Mouse (Mus musculus): Measurements from ENCODE around the gene Hes2. TPM values are rescaled to one million over a fixed set of nuclear protein-coding genes. Genes with fewer than 3 reads are reported as not detected.

Gene Hes2
- polyA plus RNA-seq, 1 experiment from 2014 or later, result not detected

GRCm38 (mm10) chr4:152185510-152186204 is 27.0 kb downstream of the Hes2 start:
- Histone ChIP-seq H3K4me2 (ENCODE audit: low read depth, low read length) (peak overlapping the region; percentile 26; the same call in 1 of the 2 replicates), H3K27me3 (ENCODE audit: control insufficient read depth, insufficient read depth, low read length) (no peaks in the 10 kb centered on the region), H3K27ac (ENCODE audit: low read depth, low read length) (peak overlapping the region; percentile 53; the same call in 1 of the 2 replicates), H3K4me3 (ENCODE audit: low read depth, low read length) (no peak overlapping the region), H3K9me3 (ENCODE audit: control insufficient read depth, low read length) (no peaks in the 10 kb centered on the region), H3K4me1 (ENCODE audit: control insufficient read depth, insufficient read depth, low read length) (peaks cover 12% of the 10 kb centered on the region), H3K9ac (replicated peaks; ENCODE audit: low read depth, low read length) (peak overlapping the region; percentile 32), H3K36me3 (ENCODE audit: control insufficient read depth, insufficient read depth, low read length) (no peaks in the 10 kb centered on the region)
- 9% methylated on average over 19 of the region's 19 CpGs for WGBS
- peak; percentile 55; the same call in 1 of the 2 replicates for ATAC-seq (ENCODE audit: low read depth)

- 51% methylated on average over 14 of the region's 14 CpGs for WGBS
- Histone ChIP-seq H3K27me3 (ENCODE audit: control insufficient read depth, insufficient read depth, low read length) (no peaks in the 10 kb centered on the region), H3K4me3 (ENCODE audit: low read depth, low read length) (no peak overlapping the region), H3K36me3 (ENCODE audit: control insufficient read depth, insufficient read depth, low read length) (no peaks in the 10 kb centered on the region), H3K4me2 (ENCODE audit: low read depth, low read length) (peak overlapping the region; percentile 26; the same call in 1 of the 2 replicates), H3K27ac (ENCODE audit: low read depth, low read length) (peak overlapping the region; percentile 53; the same call in 1 of the 2 replicates), H3K9me3 (ENCODE audit: control insufficient read depth, low read length) (no peaks in the 10 kb centered on the region), H3K9ac (replicated peaks; ENCODE audit: low read depth, low read length) (peak overlapping the region; percentile 32; the same call in 1 of the 2 replicates), H3K4me1 (ENCODE audit: control insufficient read depth, insufficient read depth, low read length) (peaks cover 12% of the 10 kb centered on the region)
- no peak for ATAC-seq (ENCODE audit: low read depth)
These were observed 27.8 kb downstream of the Hes2 start for GRCm38 (mm10) chr4:152186205-152187082.

- no peaks in the 10 kb centered on the region for H3K27me3 ChIP-seq (ENCODE audit: control insufficient read depth, insufficient read depth, low read length)
- ATAC-seq (ENCODE audit: low read depth), result no peak
- no peak overlapping the region for H3K27ac ChIP-seq (ENCODE audit: low read depth, low read length)
- no peaks in the 10 kb centered on the region for H3K9me3 ChIP-seq (ENCODE audit: control insufficient read depth, low read length)
- H3K4me1 ChIP-seq (ENCODE audit: control insufficient read depth, insufficient read depth, low read length), result peaks cover 12% of the 10 kb centered on the region
- 90% methylated on average over 9 of the region's 9 CpGs for WGBS
- H3K9ac ChIP-seq (replicated peaks; ENCODE audit: low read depth, low read length), result no peak overlapping the region
- no peaks in the 10 kb centered on the region for H3K36me3 ChIP-seq (ENCODE audit: control insufficient read depth, insufficient read depth, low read length)
- no peak overlapping the region for H3K4me2 ChIP-seq (ENCODE audit: low read depth, low read length)
- no peak overlapping the region for H3K4me3 ChIP-seq (ENCODE audit: low read depth, low read length)
These were observed 28.5 kb downstream of the Hes2 start for GRCm38 (mm10) chr4:152187142-152187541.

DNA sequence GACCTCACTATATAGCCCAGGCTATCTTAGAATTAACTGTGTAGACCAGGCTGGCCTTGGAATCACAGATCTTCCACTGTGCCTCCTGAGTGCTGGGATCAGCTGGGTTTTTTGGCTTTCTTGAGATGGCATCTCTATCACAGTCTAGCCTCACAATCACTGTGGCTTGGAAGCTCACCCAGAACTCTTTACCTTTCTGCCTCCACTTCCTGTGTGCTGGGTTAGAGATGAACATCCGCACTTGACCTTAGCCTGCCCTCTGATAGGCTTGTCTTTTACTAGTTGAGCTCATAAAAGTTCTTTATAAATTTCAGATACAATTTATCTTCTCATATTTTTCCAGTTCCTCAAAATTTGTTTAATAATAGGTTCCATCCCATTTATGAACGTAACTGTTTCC is 30.0 kb downstream of the Hes2 start:
- ATAC-seq (ENCODE audit: low read depth), result no peak
- peaks cover 12% of the 10 kb centered on the region for H3K4me1 ChIP-seq (ENCODE audit: control insufficient read depth, insufficient read depth, low read length)
- H3K9ac ChIP-seq (replicated peaks; ENCODE audit: low read depth, low read length), result no peak overlapping the region
- H3K4me2 ChIP-seq (ENCODE audit: low read depth, low read length), result no peak overlapping the region
- 96% methylated on average over 2 of the region's 2 CpGs for WGBS
- no peaks in the 10 kb centered on the region for H3K9me3 ChIP-seq (ENCODE audit: control insufficient read depth, low read length)
- no peak overlapping the region for H3K4me3 ChIP-seq (ENCODE audit: low read depth, low read length)
- H3K36me3 ChIP-seq (ENCODE audit: control insufficient read depth, insufficient read depth, low read length), result no peaks in the 10 kb centered on the region
- no peak overlapping the region for H3K27ac ChIP-seq (ENCODE audit: low read depth, low read length)
- no peaks in the 10 kb centered on the region for H3K27me3 ChIP-seq (ENCODE audit: control insufficient read depth, insufficient read depth, low read length)

- no peaks in the 10 kb centered on the region for H3K27me3 ChIP-seq (ENCODE audit: control insufficient read depth, insufficient read depth, low read length)
- ATAC-seq (ENCODE audit: low read depth), result no peak
- WGBS, result 90% methylated on average over 6 of the region's 6 CpGs
- no peaks in the 10 kb centered on the region for H3K9me3 ChIP-seq (ENCODE audit: control insufficient read depth, low read length)
- H3K27ac ChIP-seq (ENCODE audit: low read depth, low read length), result no peak overlapping the region
- no peak overlapping the region for H3K9ac ChIP-seq (replicated peaks; ENCODE audit: low read depth, low read length)
- no peak overlapping the region for H3K4me3 ChIP-seq (ENCODE audit: low read depth, low read length)
- H3K36me3 ChIP-seq (ENCODE audit: control insufficient read depth, insufficient read depth, low read length), result no peaks in the 10 kb centered on the region
- H3K4me1 ChIP-seq (ENCODE audit: control insufficient read depth, insufficient read depth, low read length), result peaks cover 12% of the 10 kb centered on the region
- H3K4me2 ChIP-seq (ENCODE audit: low read depth, low read length), result no peak overlapping the region
These were observed 30.4 kb downstream of the Hes2 start for GRCm38 (mm10) chr4:152189071-152189470.

DNA sequence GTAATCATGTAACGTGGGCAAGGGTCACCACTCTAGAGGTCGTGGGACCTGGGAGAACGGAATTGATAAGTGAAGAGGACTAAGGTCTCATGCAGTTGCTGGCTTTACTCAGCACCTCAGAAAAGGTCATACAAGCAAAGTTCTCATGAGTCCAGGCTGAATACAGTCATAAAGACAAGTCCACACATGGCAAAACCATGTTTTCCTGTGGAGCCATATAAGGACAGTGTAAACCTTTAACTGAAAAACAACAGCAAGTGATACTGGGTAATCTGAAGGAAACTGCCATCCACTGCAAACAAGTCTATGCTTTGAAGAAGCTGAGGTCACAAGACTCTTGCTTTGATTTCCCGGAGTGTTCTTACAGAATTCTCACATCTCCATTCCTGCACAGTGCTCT is 31.0 kb downstream of the Hes2 start:
- Histone ChIP-seq H3K4me2 (ENCODE audit: low read depth, low read length) (no peak overlapping the region), H3K9me3 (ENCODE audit: control insufficient read depth, low read length) (no peaks in the 10 kb centered on the region), H3K27me3 (ENCODE audit: control insufficient read depth, insufficient read depth, low read length) (no peaks in the 10 kb centered on the region), H3K4me3 (ENCODE audit: low read depth, low read length) (no peak overlapping the region), H3K36me3 (ENCODE audit: control insufficient read depth, insufficient read depth, low read length) (no peaks in the 10 kb centered on the region), H3K9ac (replicated peaks; ENCODE audit: low read depth, low read length) (no peak overlapping the region), H3K27ac (ENCODE audit: low read depth, low read length) (no peak overlapping the region), H3K4me1 (ENCODE audit: control insufficient read depth, insufficient read depth, low read length) (peaks cover 12% of the 10 kb centered on the region)
- ATAC-seq (ENCODE audit: low read depth), result no peak
- 93% methylated on average over 4 of the region's 4 CpGs for WGBS

DNA sequence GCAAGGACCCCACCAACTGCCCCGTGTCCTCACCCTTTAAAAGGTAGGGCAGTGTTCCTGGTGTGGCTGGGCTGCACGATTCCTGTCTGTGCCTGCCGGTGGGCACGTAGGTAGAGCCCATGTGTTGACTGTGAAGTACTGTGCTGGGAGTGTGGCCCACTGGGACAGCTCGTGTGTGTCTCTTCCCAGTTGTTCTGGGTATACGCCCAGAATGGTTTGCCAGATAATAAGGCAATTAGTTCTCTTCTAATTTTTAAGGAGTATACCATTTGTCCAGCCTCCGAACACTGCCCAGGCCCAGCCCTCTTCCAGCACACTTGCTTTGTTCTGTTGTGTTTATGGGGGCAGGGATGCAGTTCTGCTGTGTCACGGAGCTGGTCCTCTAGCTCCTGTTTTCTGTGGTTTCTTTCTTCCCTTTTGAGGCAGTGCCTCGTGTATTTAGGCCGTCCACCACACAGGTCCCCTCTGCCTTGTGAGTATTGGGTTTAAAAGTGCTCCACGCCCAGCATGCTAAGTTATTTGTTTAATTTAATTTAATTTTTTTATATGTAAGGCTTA is 31.5 kb downstream of the Hes2 start:
- H3K9me3 ChIP-seq (ENCODE audit: control insufficient read depth, low read length), result no peaks in the 10 kb centered on the region
- no peak overlapping the region for H3K9ac ChIP-seq (replicated peaks; ENCODE audit: low read depth, low read length)
- H3K36me3 ChIP-seq (ENCODE audit: control insufficient read depth, insufficient read depth, low read length), result no peaks in the 10 kb centered on the region
- WGBS, result 51% methylated on average over 11 of the region's 11 CpGs
- ATAC-seq (ENCODE audit: low read depth), result no peak
- H3K4me1 ChIP-seq (ENCODE audit: control insufficient read depth, insufficient read depth, low read length), result peaks cover 11% of the 10 kb centered on the region
- no peak overlapping the region for H3K4me2 ChIP-seq (ENCODE audit: low read depth, low read length)
- H3K27me3 ChIP-seq (ENCODE audit: control insufficient read depth, insufficient read depth, low read length), result no peaks in the 10 kb centered on the region
- H3K4me3 ChIP-seq (ENCODE audit: low read depth, low read length), result no peak overlapping the region
- no peak overlapping the region for H3K27ac ChIP-seq (ENCODE audit: low read depth, low read length)

- no peaks in the 10 kb centered on the region for H3K36me3 ChIP-seq (ENCODE audit: control insufficient read depth, insufficient read depth, low read length)
- ATAC-seq (ENCODE audit: low read depth), result no peak
- no peak overlapping the region; the same call in 1 of the 2 replicates for H3K27ac ChIP-seq (ENCODE audit: low read depth, low read length)
- no peak overlapping the region for H3K9ac ChIP-seq (replicated peaks; ENCODE audit: low read depth, low read length)
- H3K4me2 ChIP-seq (ENCODE audit: low read depth, low read length), result no peak overlapping the region
- H3K4me3 ChIP-seq (ENCODE audit: low read depth, low read length), result no peak overlapping the region
- no peaks in the 10 kb centered on the region for H3K9me3 ChIP-seq (ENCODE audit: control insufficient read depth, low read length)
- WGBS, result 74% methylated on average over 5 of the region's 5 CpGs
- H3K27me3 ChIP-seq (ENCODE audit: control insufficient read depth, insufficient read depth, low read length), result no peaks in the 10 kb centered on the region
- H3K4me1 ChIP-seq (ENCODE audit: control insufficient read depth, insufficient read depth, low read length), result peaks cover 8% of the 10 kb centered on the region
These were observed 32.0 kb downstream of the Hes2 start for GRCm38 (mm10) chr4:152190701-152191100.

- Histone ChIP-seq H3K9me3 (ENCODE audit: control insufficient read depth, low read length) (no peaks in the 10 kb centered on the region), H3K9ac (replicated peaks; ENCODE audit: low read depth, low read length) (no peak overlapping the region), H3K4me3 (ENCODE audit: low read depth, low read length) (no peak overlapping the region), H3K36me3 (ENCODE audit: control insufficient read depth, insufficient read depth, low read length) (no peaks in the 10 kb centered on the region), H3K27ac (ENCODE audit: low read depth, low read length) (no peak overlapping the region), H3K4me2 (ENCODE audit: low read depth, low read length) (no peak overlapping the region), H3K4me1 (ENCODE audit: control insufficient read depth, insufficient read depth, low read length) (no peaks in the 10 kb centered on the region), H3K27me3 (ENCODE audit: control insufficient read depth, insufficient read depth, low read length) (no peaks in the 10 kb centered on the region)
- 43% methylated on average over 4 of the region's 4 CpGs for WGBS
- ATAC-seq (ENCODE audit: low read depth), result no peak
These were observed 33.9 kb downstream of the Hes2 start for GRCm38 (mm10) chr4:152192569-152192968.

All from neural tube, embryonic 14.5 days (tissue).